Mouse (Mus musculus) megakaryocyte, embryonic 14.5 days (primary cell): ENCODE data around the gene Akr1c14.

Experiments used
- FLI1 ChIP-seq: IDR thresholded peaks from 2 replicates; pipeline ENCODE4 v1.6.1; 2012; ENCODE audit warnings: low read length, inconsistent platforms, mixed read lengths
- GATA1 ChIP-seq: IDR thresholded peaks from 3 replicates; pipeline ENCODE4 v1.6.1; 2012; ENCODE audit warnings: mixed read lengths, low read length, inconsistent platforms, borderline replicate concordance

GRCm38 (mm10) chr13:4046841-4047240 is 2.0 kb upstream of the Akr1c14 start:
- TF ChIP-seq GATA1 (no peak), FLI1 (no peak)
